Mouse (Mus musculus) bone marrow, adult 2 months (tissue): ENCODE measurements around the gene Ssh3. TPM values are rescaled to one million over a fixed set of nuclear protein-coding genes. Genes with fewer than 3 reads are reported as not detected.

Experiments
- H3K27ac ChIP-seq: fragments of 200-500 bp; 2 replicates; pipeline ENCODE4 v1.5.1; 2012; ENCODE audit warnings: low read depth, mild to moderate bottlenecking, control low read depth, inconsistent platforms, low read length; ENCODE audit not compliant: control insufficient read depth, poor library complexity, insufficient read depth
- H3K4me1 ChIP-seq: fragments of 200-500 bp; 2 replicates; pipeline ENCODE4 v1.6.1; 2011; ENCODE audit warnings: low read length; ENCODE audit not compliant: control insufficient read depth, insufficient read depth
- H3K4me3 ChIP-seq: fragments of 200-500 bp; replicated peaks from 2 replicates; pipeline ENCODE3; 2011; ENCODE audit warnings: mild to moderate bottlenecking, low read depth, low read length, control low read depth; ENCODE audit not compliant: control insufficient read depth
- CTCF ChIP-seq: fragments of 200-500 bp; IDR thresholded peaks from 2 replicates; pipeline ENCODE4 v1.5.1; 2011; ENCODE audit warnings: low read length, control low read depth; ENCODE audit not compliant: control insufficient read depth, insufficient read depth
- POLR2A ChIP-seq: fragments of 200-500 bp; IDR thresholded peaks from 2 replicates; pipeline ENCODE4 v1.6.1; 2011; ENCODE audit warnings: low read depth, mild to moderate bottlenecking, control low read depth, low read length, borderline replicate concordance; ENCODE audit not compliant: control insufficient read depth
- WGBS: fragments of 180-500 bp; shearing (Covaris S2); methylation state at CpG from one replicate; pipeline ENCODE4 v1.1.7; 2018; 5-methylcytosine and 5-hydroxymethylcytosine counted together
- polyA plus RNA-seq: library from polyadenylated mRNA; stranded (reverse); fragments of >200 nt; gene quantifications from 2 replicates; pipeline ENCODE4 v1.2.4, GENCODE M21; 2011; ENCODE audit warnings: low replicate concordance; ENCODE audit not compliant: missing spikeins, insufficient read depth, insufficient read length

Gene Ssh3
- polyA plus RNA-seq, 1 experiment, result 20.7 TPM

- no peak overlapping the region for H3K27ac ChIP-seq
- WGBS, result 7% methylated on average over 8 of the region's 8 CpGs
- TF ChIP-seq CTCF (peak; percentile 81), POLR2A (no peak)
- H3K4me3 ChIP-seq, result no peak overlapping the region
- peaks cover 10% of the 10 kb centered on the region for H3K4me1 ChIP-seq
These were observed 40.9 kb downstream of the Ssh3 start for GRCm38 (mm10) chr19:4227894-4228678.

GRCm38 (mm10) chr19:4227446-4227845 lies 41.5 kb downstream of the Ssh3 start:
- no peak overlapping the region for H3K4me3 ChIP-seq
- no peak overlapping the region for H3K27ac ChIP-seq
- 31% methylated on average over 5 of the region's 5 CpGs for WGBS
- H3K4me1 ChIP-seq, result peaks cover 14% of the 10 kb centered on the region
- TF ChIP-seq POLR2A (no peak), CTCF (no peak)

GRCm38 (mm10) chr19:4226779-4227178 lies 42.2 kb downstream of the Ssh3 start:
- TF ChIP-seq CTCF (no peak), POLR2A (no peak)
- Histone ChIP-seq H3K4me3 (no peak overlapping the region), H3K4me1 (peaks cover 16% of the 10 kb centered on the region), H3K27ac (peak overlapping the region; percentile 49; the same call in 1 of the 2 replicates)
- 19% methylated on average over 7 of the region's 7 CpGs for WGBS

GRCm38 (mm10) chr19:4222165-4222564 lies 46.8 kb downstream of the Ssh3 start:
- H3K27ac ChIP-seq, result peak overlapping the region; percentile 62
- no peak overlapping the region for H3K4me3 ChIP-seq
- TF ChIP-seq POLR2A (peak; percentile 54; the same call in 1 of the 2 replicates), CTCF (no peak)
- WGBS, result 14% methylated on average over 11 of the region's 11 CpGs
- H3K4me1 ChIP-seq, result peaks cover 19% of the 10 kb centered on the region

- WGBS, result 14% methylated on average over 14 of the region's 14 CpGs
- H3K4me1 ChIP-seq, result peaks cover 16% of the 10 kb centered on the region
These were observed 47.8 kb downstream of the Ssh3 start for GRCm38 (mm10) chr19:4220957-4221743.

GRCm38 (mm10) chr19:4220416-4220815 lies 48.6 kb downstream of the Ssh3 start:
- Histone ChIP-seq H3K27ac (peak overlapping the region; percentile 26), H3K4me1 (peaks cover 17% of the 10 kb centered on the region), H3K4me3 (no peak overlapping the region)
- TF ChIP-seq POLR2A (no peak), CTCF (no peak)
- 18% methylated on average over 4 of the region's 4 CpGs for WGBS

More at GRCm38 (mm10) chr19:4220957-4221743, 47.8 kb downstream of the Ssh3 start:
- no peak overlapping the region for H3K4me3 ChIP-seq
- TF ChIP-seq POLR2A (no peak), CTCF (no peak)
- peak overlapping the region; percentile 62 for H3K27ac ChIP-seq

- WGBS, result 65% methylated on average over 6 of the region's 6 CpGs
- TF ChIP-seq POLR2A (no peak), CTCF (no peak)
- H3K27ac ChIP-seq, result peak overlapping the region; percentile 26
- peaks cover 17% of the 10 kb centered on the region for H3K4me1 ChIP-seq
- H3K4me3 ChIP-seq, result no peak overlapping the region
These were observed 49.0 kb downstream of the Ssh3 start for GRCm38 (mm10) chr19:4219943-4220342.

- no peak overlapping the region for H3K4me3 ChIP-seq
- peak overlapping the region; percentile 42; the same call in 1 of the 2 replicates for H3K27ac ChIP-seq
- TF ChIP-seq POLR2A (no peak), CTCF (no peak)
- WGBS, result 3% methylated on average over 1 of the region's 1 CpGs
- peaks cover 18% of the 10 kb centered on the region for H3K4me1 ChIP-seq
These were observed 50.2 kb downstream of the Ssh3 start for GRCm38 (mm10) chr19:4218784-4219183.
